ENCODE assay signal across 25 mouse cellular contexts in the genomic region with DNA sequence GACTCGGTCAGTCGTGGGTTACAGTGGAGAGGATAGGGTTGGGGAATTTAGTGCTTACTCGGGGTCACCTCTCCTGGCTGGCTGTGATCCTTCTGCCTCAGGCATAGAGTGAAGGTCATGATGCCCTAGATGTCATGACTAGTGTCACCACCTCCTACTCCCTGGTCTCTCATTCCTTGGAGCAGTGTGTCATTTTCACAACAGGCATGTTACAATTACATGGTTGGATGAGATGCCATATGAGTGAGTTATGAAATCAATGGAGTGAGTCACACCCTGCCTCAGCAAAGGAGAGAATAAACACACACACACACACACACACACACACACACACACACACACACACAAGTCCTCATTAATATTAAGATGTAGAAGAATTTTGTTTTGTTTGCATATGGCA. TPM values are rescaled to one million over a fixed set of nuclear protein-coding genes. Genes with fewer than 3 reads are reported as not detected.
"Had no signal": no experiment of that assay in that cellular context is flagged by ENCODE, and none has a peak within 500 bp of the region (broad histone marks: within the 10 kb centered on the region; RNA-seq: fewer than 3 reads in every experiment).

No protein-coding gene starts in this region.

- DNase-seq: gastrocnemius, adult 2 months; gastrocnemius, postnatal 10 days; gastrocnemius, postnatal 36 days; heart, adult 11 months; heart, adult 2 months; heart, postnatal 10 days; heart, postnatal 4 days; kidney, adult 18-20 months; kidney, adult 8-10 months; kidney, postnatal 10 days; kidney, postnatal 25 days; kidney, postnatal 4 days; left cerebral cortex, postnatal 4 days had no signal

RNA-seq across cellular contexts. Expression of gene Otog, which starts 6.8 kb away (rescaled TPM):
- total RNA-seq: heart, adult 2 months; heart, postnatal 10 days; heart, postnatal 25 days; heart, postnatal 4 days; liver, adult 2 months had no signal
- polyA plus RNA-seq: heart, embryonic 12.5 days; heart, embryonic 14.5 days; heart, embryonic 16.5 days; inflammation-experienced regulatory T-cells, adult 6 months; intestine, postnatal 0 days; limb, embryonic 11.5 days; liver, adult 2 months; liver, embryonic 12.5 days; liver, embryonic 14.5 days; liver, embryonic 16.5 days had no signal

RNA-seq across cellular contexts. Expression of gene Ush1c, which starts 9.3 kb away (rescaled TPM):
- total RNA-seq: left cerebral cortex, postnatal 25 days; liver, adult 2 months had no signal
- polyA plus RNA-seq: inflammation-experienced regulatory T-cells, adult 6 months; liver, adult 2 months had no signal
